Mouse (Mus musculus) liver, embryonic 12.5 days (tissue): ENCODE results near the gene Slco2b1. TPM values are rescaled to one million over a fixed set of nuclear protein-coding genes. Genes with fewer than 3 reads are reported as not detected.

ENCODE experiments used
- ATAC-seq: fragments of 200-750 bp; cut with Nextera tagmentation; 2 replicates; pipeline ENCODE4 v1.8.0; 2017; ENCODE audit warnings: moderate number of reproducible peaks, mild to moderate bottlenecking, moderate library complexity
- H3K27ac ChIP-seq: fragments of 300-500 bp; sonication (generic); 2 replicates; pipeline ENCODE4 v1.5.1; 2016; ENCODE audit warnings: mild to moderate bottlenecking
- H3K27me3 ChIP-seq: fragments of 300-500 bp; sonication (generic); replicated peaks from 2 replicates; pipeline ENCODE4 v1.6.1; 2016; ENCODE audit warnings: mild to moderate bottlenecking, moderate library complexity
- H3K36me3 ChIP-seq: fragments of 300-500 bp; sonication (generic); 2 replicates; pipeline ENCODE4 v1.6.1; 2016; ENCODE audit warnings: mild to moderate bottlenecking, moderate library complexity
- H3K4me1 ChIP-seq: fragments of 300-500 bp; sonication (generic); 2 replicates; pipeline ENCODE4 v1.6.1; 2016
- H3K4me2 ChIP-seq: fragments of 300-500 bp; sonication (generic); 2 replicates; pipeline ENCODE4 v1.6.1; 2016; ENCODE audit warnings: mild to moderate bottlenecking, moderate library complexity
- H3K4me3 ChIP-seq: fragments of 300-500 bp; sonication (generic); 2 replicates; pipeline ENCODE4 v1.5.1; 2016; ENCODE audit warnings: mild to moderate bottlenecking, moderate library complexity
- H3K9ac ChIP-seq: fragments of 300-500 bp; sonication (generic); 2 replicates; pipeline ENCODE4 v1.6.1; 2016; ENCODE audit warnings: mild to moderate bottlenecking, moderate library complexity
- H3K9me3 ChIP-seq: fragments of 300-500 bp; sonication (generic); replicated peaks from 2 replicates; pipeline ENCODE4 v1.6.1; 2016; ENCODE audit warnings: mild to moderate bottlenecking, moderate library complexity
- WGBS: fragments of 180-500 bp; shearing (Covaris S2); methylation state at CpG from one replicate; pipeline ENCODE4 v1.1.7; 2016; ENCODE audit not compliant: insufficient replicate concordance; 5-methylcytosine and 5-hydroxymethylcytosine counted together
- polyA plus RNA-seq: library from polyadenylated mRNA; unstranded; fragments of >200 nt; fragmentation: Nextera tagmentation; extraction: Ambion mirVana; gene quantifications from 2 replicates; pipeline ENCODE4 v1.2.1, GENCODE M21; 2016

Gene Slco2b1
- polyA plus RNA-seq, 1 experiment from 2014 or later: 0.45 TPM

DNA sequence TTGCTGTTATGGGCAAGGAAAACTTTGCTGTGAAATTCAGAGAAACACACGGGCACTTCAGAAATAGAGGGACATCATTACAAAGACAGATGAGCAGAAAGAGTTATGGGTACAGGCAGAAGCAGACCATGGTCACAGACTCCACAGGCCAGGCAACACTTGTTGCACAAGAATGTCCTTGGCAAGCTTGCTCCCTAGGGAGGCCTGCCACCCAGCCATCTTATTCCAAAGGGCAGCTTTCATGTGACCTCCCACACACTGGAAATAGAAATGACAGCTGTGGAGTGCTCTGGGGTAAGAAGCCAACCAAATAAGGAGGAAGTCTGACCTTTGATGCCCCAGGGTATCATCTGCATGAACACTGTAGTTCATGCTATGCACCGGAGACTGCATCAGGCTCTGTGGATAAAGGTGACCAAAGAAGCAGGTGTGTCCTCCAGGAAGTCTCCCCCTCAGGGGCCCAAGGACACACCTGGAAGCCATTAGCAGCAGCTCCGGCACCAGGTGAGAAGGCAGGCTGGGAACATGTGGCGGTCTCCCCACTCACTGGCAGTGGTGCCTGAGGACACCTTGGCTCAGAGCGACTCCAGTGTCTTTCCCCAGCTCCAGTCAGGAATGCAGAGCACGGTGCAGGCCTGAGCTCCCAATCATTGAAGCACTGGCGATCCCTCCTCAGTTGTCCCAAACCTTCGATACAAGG is 77.0 kb downstream of the Slco2b1 start:
- no peaks in the 10 kb centered on the region for H3K36me3 ChIP-seq
- H3K27ac ChIP-seq: no peak overlapping the region
- peaks cover 91% of the 10 kb centered on the region for H3K27me3 ChIP-seq
- ATAC-seq: no peak
- H3K4me3 ChIP-seq: no peak overlapping the region
- H3K9me3 ChIP-seq: no peaks in the 10 kb centered on the region
- H3K9ac ChIP-seq: no peak overlapping the region
- no peak overlapping the region for H3K4me2 ChIP-seq
- 59% methylated on average over 8 of the region's 8 CpGs for WGBS
- H3K4me1 ChIP-seq: no peaks in the 10 kb centered on the region

- Histone ChIP-seq H3K9ac (no peak overlapping the region), H3K4me1 (0 out of 2 replicates have a peak, but pooled peaks cover under 1% of the 10 kb centered on the region), H3K27me3 (peaks cover 91% of the 10 kb centered on the region), H3K9me3 (no peaks in the 10 kb centered on the region), H3K27ac (no peak overlapping the region), H3K36me3 (no peaks in the 10 kb centered on the region), H3K4me3 (no peak overlapping the region), H3K4me2 (no peak overlapping the region)
- ATAC-seq: no peak
- WGBS: 15% methylated on average over 6 of the region's 6 CpGs
Observed at GRCm38 (mm10) chr7:99632286-99632685, 78.9 kb downstream of the Slco2b1 start.

- Histone ChIP-seq H3K9me3 (no peaks in the 10 kb centered on the region), H3K27ac (no peak overlapping the region), H3K4me3 (no peak overlapping the region), H3K36me3 (no peaks in the 10 kb centered on the region), H3K9ac (no peak overlapping the region), H3K4me1 (peaks cover 21% of the 10 kb centered on the region), H3K4me2 (no peak overlapping the region; the same call in 1 of the 2 replicates), H3K27me3 (peaks cover 99% of the 10 kb centered on the region)
- 8% methylated on average over 7 of the region's 7 CpGs for WGBS
- no peak for ATAC-seq
Observed at GRCm38 (mm10) chr7:99627366-99627765, 83.8 kb downstream of the Slco2b1 start.

- 2% methylated on average over 74 of the region's 83 CpGs for WGBS
- Histone ChIP-seq H3K36me3 (no peaks in the 10 kb centered on the region), H3K27ac (no peak within 1 kb of the TSS), H3K4me3 (peak within 1 kb of the TSS; percentile 48), H3K27me3 (peaks cover 99% of the 10 kb centered on the region), H3K9ac (no peak within 1 kb of the TSS), H3K4me1 (peaks cover 21% of the 10 kb centered on the region), H3K4me2 (peak within 1 kb of the TSS; percentile 74), H3K9me3 (no peaks in the 10 kb centered on the region)
- no peak for ATAC-seq
Observed at GRCm38 (mm10) chr7:99626376-99627270, 84.5 kb downstream of the Slco2b1 start, which contains the start of gene Tpbgl. Gene Tpbgl (minus strand): TSS chr7:99627103.

GRCm38 (mm10) chr7:99625722-99626375 is 85.3 kb downstream of the Slco2b1 start:
- Histone ChIP-seq H3K4me3 (peak overlapping the region; percentile 48), H3K9ac (no peak overlapping the region), H3K27ac (no peak overlapping the region), H3K4me2 (peak overlapping the region; percentile 74), H3K27me3 (peaks cover 100% of the 10 kb centered on the region), H3K9me3 (no peaks in the 10 kb centered on the region), H3K4me1 (peaks cover 21% of the 10 kb centered on the region), H3K36me3 (no peaks in the 10 kb centered on the region)
- ATAC-seq: peak; percentile 70
- under 1% methylated on average over 77 of the region's 81 CpGs for WGBS

GRCm38 (mm10) chr7:99618860-99619259 is 92.3 kb downstream of the Slco2b1 start:
- Histone ChIP-seq H3K4me2 (no peak overlapping the region), H3K9me3 (no peaks in the 10 kb centered on the region), H3K27ac (no peak overlapping the region), H3K4me3 (no peak overlapping the region), H3K9ac (no peak overlapping the region), H3K27me3 (peaks cover 56% of the 10 kb centered on the region), H3K4me1 (no peaks in the 10 kb centered on the region), H3K36me3 (no peaks in the 10 kb centered on the region)
- ATAC-seq: no peak
- 11% methylated on average over 3 of the region's 3 CpGs for WGBS

DNA sequence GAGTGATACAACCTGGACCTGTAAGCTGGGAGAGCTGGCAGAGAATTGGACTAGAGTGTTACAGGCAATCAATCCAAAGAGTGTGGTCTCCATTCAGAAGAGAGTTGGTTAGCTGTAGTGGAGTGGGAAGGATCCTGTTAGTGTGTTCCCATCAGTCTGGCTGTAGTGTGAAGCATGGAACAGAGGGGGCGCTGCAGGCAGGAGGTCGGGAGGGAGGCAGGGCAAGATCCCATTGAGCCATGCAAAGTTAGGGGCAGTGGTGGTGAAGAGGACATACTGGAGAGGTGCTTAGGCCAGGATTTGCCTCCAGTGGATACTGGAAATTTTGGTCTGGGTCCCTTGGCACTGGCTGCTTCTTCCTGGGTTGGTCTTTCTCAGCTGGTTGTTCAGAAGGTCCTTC is 92.9 kb downstream of the Slco2b1 start:
- no peak overlapping the region for H3K4me3 ChIP-seq
- 68% methylated on average over 2 of the region's 2 CpGs for WGBS
- no peak for ATAC-seq
- H3K9ac ChIP-seq: no peak overlapping the region
- H3K36me3 ChIP-seq: no peaks in the 10 kb centered on the region
- no peak overlapping the region for H3K4me2 ChIP-seq
- H3K4me1 ChIP-seq: no peaks in the 10 kb centered on the region
- no peaks in the 10 kb centered on the region for H3K9me3 ChIP-seq
- H3K27me3 ChIP-seq: peaks cover 50% of the 10 kb centered on the region
- H3K27ac ChIP-seq: no peak overlapping the region

Other genes with a start within 250 kb of the Slco2b1 start
- gene Klhl35, start 245.3 kb downstream of the Slco2b1 start, polyA plus RNA-seq: 0.14 and 0.32 TPM in 2 replicates
- gene Rps3, start 227.6 kb downstream of the Slco2b1 start, polyA plus RNA-seq: 688 TPM in 2 replicates
- gene Arrb1, start 175.9 kb downstream of the Slco2b1 start, polyA plus RNA-seq: 134 and 136 TPM in 2 replicates
- 0.31 and 0.42 TPM in 2 replicates for gene Tpbgl, start 84.2 kb downstream of the Slco2b1 start, polyA plus RNA-seq
- not detected in 2 replicates for gene Olfr520, start 18.9 kb upstream of the Slco2b1 start, polyA plus RNA-seq
- gene Olfr521, start 52.2 kb upstream of the Slco2b1 start, polyA plus RNA-seq: not detected in 2 replicates
- 6.2 and 6.4 TPM in 2 replicates for gene Neu3, start 117.1 kb upstream of the Slco2b1 start, polyA plus RNA-seq
- 0.10 TPM in 1 of 2 replicates, not detected in the other for gene Xrra1, start 147.8 kb upstream of the Slco2b1 start, polyA plus RNA-seq
- 216 and 224 TPM in 2 replicates for gene Spcs2, start 152.1 kb upstream of the Slco2b1 start, polyA plus RNA-seq